Comparison of ENCODE assay signal across 8 mouse cellular contexts in the genomic region with DNA sequence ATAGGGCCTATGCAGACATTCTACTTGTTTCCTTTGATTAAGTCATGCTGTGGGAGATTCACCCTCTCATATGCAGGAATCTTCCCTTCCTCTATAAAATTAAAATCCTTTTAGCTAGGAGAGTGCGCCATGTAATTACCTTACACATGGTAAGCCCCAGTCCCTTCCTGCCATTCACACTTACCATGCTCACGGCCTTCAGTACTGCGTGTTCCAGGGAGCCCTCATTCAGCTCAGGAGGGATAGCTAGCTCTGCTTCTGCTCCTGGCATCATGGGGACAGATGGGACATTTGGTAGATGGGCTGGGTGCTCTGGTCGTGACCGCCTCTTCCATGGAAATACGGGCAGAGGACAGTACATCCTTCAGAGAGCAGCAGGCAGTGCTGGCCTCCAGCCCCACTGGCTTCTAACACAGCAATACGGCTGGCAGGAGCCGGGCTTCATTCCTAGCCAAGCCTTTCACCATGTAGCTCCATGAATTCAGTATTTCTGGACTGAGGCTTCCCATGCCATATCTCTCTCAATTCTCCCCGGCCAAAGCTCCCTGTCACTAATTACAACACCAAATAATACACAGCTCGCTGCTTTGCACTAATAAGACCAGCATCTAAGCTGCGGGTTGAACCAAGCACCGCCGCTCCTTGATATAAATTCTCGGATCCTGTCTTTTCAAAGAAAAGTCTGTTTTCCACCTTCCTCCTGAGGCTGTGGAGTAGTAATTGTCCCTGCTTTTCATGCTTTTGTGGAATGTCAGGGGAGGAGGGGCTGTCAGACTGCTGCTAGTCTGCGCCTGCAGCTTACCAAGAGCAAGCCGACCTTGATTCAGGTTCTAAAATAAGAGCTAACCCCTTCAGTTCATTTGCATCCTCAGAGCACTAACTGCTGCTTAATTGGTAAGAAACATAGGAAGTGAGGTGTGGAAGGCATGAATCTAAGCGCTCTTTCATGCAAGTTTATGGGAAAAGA.
DNase-seq lines count a peak whose midpoint lies in the region; ATAC-seq and TF ChIP-seq lines count a peak whose summit lies in the region.

No protein-coding gene starts in this region.

- H3K4me2 ChIP-seq in heart, embryonic 16.5 days (ENCODE audit: low read depth, low read length): peak overlapping the region; percentile 16; the same call in 1 of the 2 replicates

- 74% methylated on average over 17 of the region's 17 CpGs for WGBS in embryonic facial prominence, embryonic 10.5 days
- whole genome bisulfite sequencing in heart, embryonic 16.5 days: 58% methylated on average over 17 of the region's 17 CpGs
- WGBS in midbrain, embryonic 10.5 days: 58% methylated on average over 17 of the region's 17 CpGs

- peaks cover 20% of the 10 kb centered on the region for H3K36me3 ChIP-seq in embryonic facial prominence, embryonic 10.5 days (replicated peaks)
- H3K36me3 ChIP-seq in heart, embryonic 16.5 days (ENCODE audit: control insufficient read depth, insufficient read depth): no peaks in the 10 kb centered on the region
- H3K36me3 ChIP-seq in midbrain, embryonic 10.5 days: 0 out of 2 replicates have a peak, but pooled peaks cover 3% of the 10 kb centered on the region

- no peaks in the 10 kb centered on the region; the same call in 1 of the 2 replicates for H3K27me3 ChIP-seq in embryonic facial prominence, embryonic 10.5 days (replicated peaks; ENCODE audit: low read depth, poor library complexity, severe bottlenecking)
- H3K27me3 ChIP-seq in heart, embryonic 16.5 days (ENCODE audit: control insufficient read depth, insufficient read depth, low read length): no peaks in the 10 kb centered on the region
- H3K27me3 ChIP-seq in midbrain, embryonic 10.5 days (ENCODE audit: low read depth, poor library complexity, severe bottlenecking): no peaks in the 10 kb centered on the region

- peak; percentile 54 for DNase-seq in gastrocnemius, adult 2 months
- no peak for DNase-seq in gastrocnemius, postnatal 4 days (ENCODE audit: low spot score in 2 of 2)
- no peak for DNase-seq in embryonic facial prominence, embryonic 10.5 days (ENCODE audit: low spot score)
- DNase-seq in midbrain, embryonic 10.5 days (ENCODE audit: low spot score): no peak
- no peak for DNase-seq in urinary bladder, adult 2 months (ENCODE audit: low spot score)
- DNase-seq in ovary, postnatal 10 days (ENCODE audit: low spot score): no peak
- no peak for DNase-seq in kidney, postnatal 36 days

- H3K9me3 ChIP-seq in embryonic facial prominence, embryonic 10.5 days: no peaks in the 10 kb centered on the region
- H3K9me3 ChIP-seq in heart, embryonic 16.5 days (replicated peaks; ENCODE audit: control insufficient read depth, low read length): no peaks in the 10 kb centered on the region
- H3K9me3 ChIP-seq in midbrain, embryonic 10.5 days (replicated peaks): no peaks in the 10 kb centered on the region

- H3K4me3 ChIP-seq in gastrocnemius, adult 2 months: no peak overlapping the region
- no peak overlapping the region for H3K4me3 ChIP-seq in embryonic facial prominence, embryonic 10.5 days
- no peak overlapping the region for H3K4me3 ChIP-seq in heart, embryonic 16.5 days (ENCODE audit: low read length)
- no peak overlapping the region for H3K4me3 ChIP-seq in midbrain, embryonic 10.5 days

- H3K27ac ChIP-seq in gastrocnemius, adult 2 months: peak overlapping the region; percentile 59
- peak overlapping the region; percentile 61 for H3K27ac ChIP-seq in embryonic facial prominence, embryonic 10.5 days (replicated peaks)
- peak overlapping the region; percentile 82 for H3K27ac ChIP-seq in heart, embryonic 16.5 days (ENCODE audit: low read length)
- peak overlapping the region; percentile 61 for H3K27ac ChIP-seq in midbrain, embryonic 10.5 days (replicated peaks)

- peaks cover 29% of the 10 kb centered on the region for H3K4me1 ChIP-seq in embryonic facial prominence, embryonic 10.5 days
- peaks cover 8% of the 10 kb centered on the region for H3K4me1 ChIP-seq in heart, embryonic 16.5 days (ENCODE audit: control insufficient read depth, insufficient read depth, low read length)
- H3K4me1 ChIP-seq in midbrain, embryonic 10.5 days: peaks cover 46% of the 10 kb centered on the region

- H3K9ac ChIP-seq in heart, embryonic 16.5 days (ENCODE audit: low read length): 0 out of 2 replicates have a peak overlapping the region, but pooled peaks have one; percentile 26

- TF ChIP-seq CTCF in gastrocnemius, adult 2 months (IDR thresholded peaks at IDR 0.05): no peak

- peak; percentile 55; the same call in 1 of the 2 replicates for ATAC-seq in heart, embryonic 16.5 days (replicated peaks; ENCODE audit: extremely low read depth, insufficient read depth, low FRiP score)

- intact Hi-C loops in gastrocnemius, adult 2 months (cut with DNase I): loop anchor here (5.0 kb wide), 1 partner anchor 42 kb away; no protein-coding TSS in a partner anchor
